Mouse (Mus musculus) bone marrow, adult 2 months (tissue): Measurements from ENCODE around the gene Faf1.

Experiments
- CTCF ChIP-seq: fragments of 200-500 bp; IDR thresholded peaks from 2 replicates; pipeline ENCODE4 v1.5.1; 2011; ENCODE audit warnings: low read length, control low read depth; ENCODE audit not compliant: control insufficient read depth, insufficient read depth
- POLR2A ChIP-seq: fragments of 200-500 bp; IDR thresholded peaks from 2 replicates; pipeline ENCODE4 v1.6.1; 2011; ENCODE audit warnings: low read depth, mild to moderate bottlenecking, control low read depth, low read length, borderline replicate concordance; ENCODE audit not compliant: control insufficient read depth

DNA sequence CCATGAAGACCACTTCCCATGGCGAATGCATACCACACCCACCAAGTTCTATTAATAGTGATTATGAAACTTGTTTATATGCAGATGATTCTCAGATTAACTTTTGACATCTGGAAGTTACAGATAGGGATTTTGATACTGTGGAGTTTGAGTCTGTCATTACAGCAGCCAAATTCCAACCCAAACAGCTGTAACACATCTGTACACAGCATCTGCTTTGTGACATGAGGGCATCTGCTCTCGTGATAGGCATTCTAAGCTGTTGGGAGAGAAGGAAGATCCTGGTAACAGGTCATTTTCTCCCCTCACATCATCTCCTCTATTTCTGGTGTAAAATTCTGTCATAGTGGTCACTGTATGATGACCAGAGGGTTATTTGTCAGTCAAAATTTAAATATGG is 46.2 kb upstream of the Faf1 start:
- no peak for TF ChIP-seq CTCF
- no peak for TF ChIP-seq POLR2A
